Mouse (Mus musculus) erythroblast, embryonic 14.5 days (primary cell): Measurements from ENCODE around the gene Cited2. TPM values are rescaled to one million over a fixed set of nuclear protein-coding genes. Genes with fewer than 3 reads are reported as not detected.

Experiments used
- H3K27me3 ChIP-seq: 2 replicates; pipeline ENCODE4 v1.6.1; 2012; ENCODE audit warnings: inconsistent platforms; ENCODE audit not compliant: control insufficient read depth
- H3K36me3 ChIP-seq: 2 replicates; pipeline ENCODE4 v1.6.1; 2012; ENCODE audit warnings: mild to moderate bottlenecking, inconsistent platforms; ENCODE audit not compliant: control insufficient read depth
- H3K4me1 ChIP-seq: 2 replicates; pipeline ENCODE4 v1.6.1; 2012; ENCODE audit warnings: inconsistent platforms; ENCODE audit not compliant: control insufficient read depth
- H3K4me3 ChIP-seq: replicated peaks from 2 replicates; pipeline ENCODE3; 2012; ENCODE audit warnings: moderate library complexity, mild to moderate bottlenecking, inconsistent platforms
- H3K9me3 ChIP-seq: 2 replicates; pipeline ENCODE4 v1.6.1; 2012; ENCODE audit warnings: low read length, inconsistent platforms, mixed read lengths; ENCODE audit not compliant: control insufficient read depth
- GATA1 ChIP-seq: IDR thresholded peaks from 2 replicates; pipeline ENCODE4 v1.6.1; 2012; ENCODE audit warnings: low read length, inconsistent platforms, mixed read lengths
- TAL1 ChIP-seq: IDR thresholded peaks from 3 replicates; pipeline ENCODE4 v1.6.1; 2012; ENCODE audit warnings: low read length, inconsistent platforms, mixed read lengths
- polyA plus RNA-seq: library from polyadenylated mRNA; stranded (reverse); fragments of >175 nt; gene quantifications from 2 replicates; pipeline ENCODE4 v1.2.3, GENCODE M21; 2012

The Cited2 gene
- polyA plus RNA-seq, 1 experiment, result 3.6 TPM

DNA sequence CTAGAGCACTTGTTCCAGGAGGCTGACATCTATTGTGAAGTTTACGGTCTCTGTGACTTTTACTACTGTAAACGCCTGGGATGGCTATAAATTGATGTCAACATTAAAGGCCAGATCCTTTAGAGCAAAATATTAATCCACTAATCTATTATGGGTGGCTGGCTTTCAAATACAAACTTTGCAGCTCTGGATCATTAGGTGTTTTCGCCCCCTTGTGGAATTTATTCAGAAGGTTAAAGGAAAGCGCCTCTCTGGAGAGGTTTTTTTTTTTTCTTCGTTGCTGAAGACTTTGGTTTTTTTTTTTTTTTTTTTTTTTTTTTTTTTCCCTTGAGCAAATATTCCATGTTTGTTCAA, 4.9 kb downstream of the Cited2 start:
- H3K9me3 ChIP-seq, result no peaks in the 10 kb centered on the region
- TF ChIP-seq TAL1 (no peak), GATA1 (no peak)
- H3K4me3 ChIP-seq, result no peak overlapping the region
- H3K36me3 ChIP-seq, result peaks cover 4% of the 10 kb centered on the region
- peaks cover 20% of the 10 kb centered on the region for H3K27me3 ChIP-seq
- H3K4me1 ChIP-seq, result peaks cover 30% of the 10 kb centered on the region

GRCm38 (mm10) chr10:17728711-17729110, 5.7 kb downstream of the Cited2 start:
- no peak overlapping the region for H3K4me3 ChIP-seq
- H3K4me1 ChIP-seq, result peaks cover 22% of the 10 kb centered on the region
- peaks cover 19% of the 10 kb centered on the region for H3K27me3 ChIP-seq
- H3K9me3 ChIP-seq, result no peaks in the 10 kb centered on the region
- H3K36me3 ChIP-seq, result peaks cover 4% of the 10 kb centered on the region
- TF ChIP-seq GATA1 (no peak), TAL1 (no peak)

GRCm38 (mm10) chr10:17729476-17729875, 6.5 kb downstream of the Cited2 start:
- H3K36me3 ChIP-seq, result peaks cover under 1% of the 10 kb centered on the region; the same call in 1 of the 2 replicates
- H3K27me3 ChIP-seq, result peaks cover 12% of the 10 kb centered on the region
- H3K9me3 ChIP-seq, result no peaks in the 10 kb centered on the region
- peaks cover 14% of the 10 kb centered on the region for H3K4me1 ChIP-seq
- no peak overlapping the region for H3K4me3 ChIP-seq
- no peak for TF ChIP-seq GATA1
- no peak for TF ChIP-seq TAL1

GRCm38 (mm10) chr10:17733057-17733456, 10.0 kb downstream of the Cited2 start:
- H3K27me3 ChIP-seq, result no peaks in the 10 kb centered on the region
- no peaks in the 10 kb centered on the region; the same call in 1 of the 2 replicates for H3K4me1 ChIP-seq
- no peaks in the 10 kb centered on the region for H3K9me3 ChIP-seq
- H3K4me3 ChIP-seq, result no peak overlapping the region
- H3K36me3 ChIP-seq, result no peaks in the 10 kb centered on the region
- TF ChIP-seq TAL1, result no peak
- no peak for TF ChIP-seq GATA1

DNA sequence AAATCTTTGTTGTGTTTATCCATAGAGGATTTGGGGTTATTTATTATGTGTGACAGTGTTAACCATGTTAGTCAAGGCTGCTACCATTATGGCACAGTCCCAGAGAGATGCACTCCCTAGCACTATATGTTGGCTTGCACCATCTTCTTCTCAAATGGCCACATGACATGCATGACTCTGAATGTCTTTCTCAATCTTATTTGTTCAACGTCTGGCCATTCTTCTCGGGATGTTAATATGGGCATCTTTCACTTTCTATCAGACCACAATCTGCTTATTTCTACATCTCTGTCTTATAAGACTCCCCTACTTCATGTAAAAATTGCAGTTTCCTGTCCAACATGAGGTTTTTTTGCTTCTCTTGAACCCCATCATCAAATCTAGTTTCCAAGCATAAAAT, 19.6 kb downstream of the Cited2 start:
- Histone ChIP-seq H3K27me3 (no peaks in the 10 kb centered on the region), H3K4me3 (no peak overlapping the region), H3K4me1 (no peaks in the 10 kb centered on the region), H3K36me3 (no peaks in the 10 kb centered on the region), H3K9me3 (no peaks in the 10 kb centered on the region)
- TF ChIP-seq TAL1 (no peak), GATA1 (no peak)

GRCm38 (mm10) chr10:17752478-17752877, 29.5 kb downstream of the Cited2 start:
- Histone ChIP-seq H3K27me3 (no peaks in the 10 kb centered on the region), H3K36me3 (no peaks in the 10 kb centered on the region), H3K4me3 (no peak overlapping the region), H3K4me1 (no peaks in the 10 kb centered on the region), H3K9me3 (no peaks in the 10 kb centered on the region)
- TF ChIP-seq GATA1 (no peak), TAL1 (no peak)

DNA sequence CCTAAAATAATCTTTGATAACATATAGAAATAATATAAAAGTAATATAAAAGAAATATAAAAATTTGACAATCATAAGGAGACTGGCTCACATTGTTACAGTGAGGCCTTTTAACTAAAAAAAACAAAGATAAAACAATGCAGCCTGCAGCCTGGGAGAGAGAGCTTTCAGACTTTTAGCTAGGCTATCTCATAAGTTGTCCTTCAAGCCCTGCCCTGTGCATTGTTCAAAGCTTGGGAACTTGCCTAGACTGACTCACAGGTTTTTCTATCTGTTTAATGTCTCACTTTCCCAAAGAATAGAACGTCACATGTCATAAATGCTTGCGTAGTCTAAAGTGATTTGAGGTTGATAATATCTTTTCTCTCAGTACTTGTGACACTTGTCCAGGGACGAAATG, 36.8 kb downstream of the Cited2 start:
- Histone ChIP-seq H3K27me3 (no peaks in the 10 kb centered on the region), H3K4me3 (no peak overlapping the region), H3K36me3 (no peaks in the 10 kb centered on the region), H3K4me1 (no peaks in the 10 kb centered on the region), H3K9me3 (no peaks in the 10 kb centered on the region)
- TF ChIP-seq GATA1 (no peak), TAL1 (no peak)

- H3K36me3 ChIP-seq, result no peaks in the 10 kb centered on the region
- TF ChIP-seq TAL1 (no peak), GATA1 (no peak)
- no peak overlapping the region for H3K4me3 ChIP-seq
- no peaks in the 10 kb centered on the region for H3K27me3 ChIP-seq
- no peaks in the 10 kb centered on the region for H3K9me3 ChIP-seq
- no peaks in the 10 kb centered on the region for H3K4me1 ChIP-seq
These were observed 38.0 kb downstream of the Cited2 start for GRCm38 (mm10) chr10:17760750-17761613.

DNA sequence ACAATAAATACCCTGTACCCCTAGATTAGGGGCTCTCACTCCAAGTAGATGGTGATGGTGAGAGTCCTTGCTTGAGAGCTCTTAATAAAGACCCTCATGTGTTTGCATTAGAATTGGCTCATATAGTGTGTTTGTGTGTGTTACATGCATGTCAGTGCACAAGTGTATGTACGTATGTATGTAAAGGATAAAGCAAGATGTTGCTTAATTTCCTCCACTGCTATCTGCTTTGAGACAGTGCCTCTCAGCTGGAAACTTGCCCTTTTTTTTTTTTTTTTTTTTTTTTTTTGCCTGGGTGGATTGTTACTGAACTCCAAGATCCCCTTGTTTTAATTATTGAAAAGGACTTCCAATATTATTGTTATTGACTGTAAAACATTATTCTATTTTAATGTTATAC, 38.6 kb downstream of the Cited2 start:
- no peaks in the 10 kb centered on the region for H3K36me3 ChIP-seq
- no peaks in the 10 kb centered on the region for H3K4me1 ChIP-seq
- H3K9me3 ChIP-seq, result no peaks in the 10 kb centered on the region
- TF ChIP-seq TAL1 (no peak), GATA1 (no peak)
- H3K27me3 ChIP-seq, result no peaks in the 10 kb centered on the region
- H3K4me3 ChIP-seq, result no peak overlapping the region
